Mouse (Mus musculus): ENCODE data around the gene Ptbp2.

The Ptbp2 gene
- long read RNA-seq, experiment 1, partial matches to known transcripts = 1 of 8 reads
- long read RNA-seq, experiment 1, other reads (novel, unspliced or antisense) = 4 of 8 reads
- long read RNA-seq, experiment 2, partial matches to known transcripts = 0 of 4 reads
- long read RNA-seq, experiment 2, other reads (novel, unspliced or antisense) = 4 of 4 reads

DNA sequence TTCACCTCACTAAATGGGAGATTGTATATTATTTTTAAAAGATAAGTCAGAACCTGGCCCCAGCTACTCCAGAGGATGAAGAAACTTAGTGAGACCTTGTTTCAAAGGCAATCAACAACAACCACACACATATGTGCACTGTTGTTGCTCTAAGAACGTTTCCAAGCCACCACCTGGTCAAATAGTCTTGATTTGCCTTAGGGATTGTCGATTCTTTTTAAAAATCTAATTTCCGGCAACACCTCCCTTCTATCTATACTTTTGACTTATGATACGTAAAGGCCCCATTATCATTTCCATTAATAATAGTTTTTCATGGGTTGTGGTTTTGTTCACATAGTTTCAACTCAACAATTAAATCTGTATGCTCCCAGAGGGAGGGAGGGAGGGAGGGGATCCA lies at the start of gene Ptbp2:
Ptbp2 (minus strand) TSS at position 101 of the 400 bp plus-strand sequence.
- intact Hi-C loops (cut with DNase I) = no loop called here

GRCm38 (mm10) chr3:119814678-119815077 lies 30.4 kb upstream of the Ptbp2 start:
- intact Hi-C loops (cut with DNase I) = no loop called here

- intact Hi-C loops (cut with DNase I) = no loop called here
Observed at GRCm38 (mm10) chr3:119806123-119806522, 21.9 kb upstream of the Ptbp2 start.

DNA sequence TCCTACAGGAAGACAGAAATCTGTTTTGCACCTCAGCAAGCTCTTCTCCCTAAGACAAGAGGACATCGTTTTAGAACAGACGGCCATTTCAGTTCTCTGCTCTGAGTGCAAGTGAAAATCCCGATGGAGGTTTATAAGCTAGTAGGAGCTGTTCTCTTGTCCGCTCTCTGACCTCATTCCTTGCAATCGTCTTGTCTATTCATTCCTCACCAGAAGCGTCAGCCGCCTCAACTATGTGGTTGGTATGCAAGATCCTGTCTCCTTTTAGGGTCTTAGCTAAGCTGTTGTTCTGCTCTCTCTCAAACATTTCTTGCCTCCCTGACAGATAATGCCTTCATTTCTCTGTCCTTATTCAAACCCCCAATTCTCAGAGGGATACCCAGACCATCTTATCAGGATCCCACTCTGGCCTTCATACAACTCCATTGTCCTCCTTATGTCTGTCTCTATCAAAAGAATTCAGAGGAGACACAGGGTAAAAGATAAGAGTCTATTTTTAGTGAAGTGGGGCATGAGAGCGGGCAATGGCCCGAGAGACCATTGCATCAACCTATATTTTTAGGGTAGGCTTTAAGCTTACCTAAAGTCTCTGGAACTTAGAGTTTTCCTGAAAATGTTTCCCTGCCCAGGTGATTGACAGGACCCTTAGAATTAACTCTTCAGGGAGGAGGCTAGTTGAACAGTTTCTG lies 10.6 kb upstream of the Ptbp2 start:
- intact Hi-C loops (cut with DNase I) = no loop called here

DNA sequence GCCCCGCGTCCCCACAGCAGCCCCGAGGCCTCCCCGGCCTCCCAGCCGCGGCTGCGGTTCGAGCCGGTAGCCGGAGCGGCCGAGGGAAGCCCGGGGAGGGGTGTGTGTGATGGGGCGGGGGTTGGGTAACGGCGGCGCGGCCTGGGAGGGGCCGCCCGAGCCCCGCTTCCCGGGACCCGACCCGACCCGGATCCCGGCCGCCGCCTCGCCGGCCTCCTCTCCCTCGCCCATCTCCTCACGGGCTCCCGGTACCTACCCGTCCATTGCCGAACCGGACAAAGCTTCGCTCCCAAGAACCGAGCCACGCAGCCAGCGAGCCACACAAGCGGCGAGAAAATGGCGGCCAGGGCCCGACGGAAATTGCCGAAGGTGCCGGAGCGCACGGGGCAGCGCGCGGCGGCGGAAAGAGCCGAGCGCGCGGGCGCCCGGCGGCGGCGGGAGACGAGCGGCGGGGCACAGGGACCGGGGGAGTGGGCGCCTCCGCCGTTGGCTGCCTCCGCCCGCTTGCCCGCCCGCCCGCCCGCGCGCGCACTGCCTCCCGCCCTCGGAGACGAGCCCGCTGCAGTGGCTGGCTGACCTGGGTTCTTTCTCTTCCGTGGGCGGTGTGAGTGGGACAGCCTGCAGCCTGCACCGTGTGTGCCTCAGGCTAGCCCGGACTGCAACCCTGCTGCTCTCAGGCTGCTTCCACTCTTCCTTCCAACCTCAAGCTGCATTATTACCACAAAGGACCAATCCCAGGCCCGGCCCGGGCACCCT lies 1.1 kb downstream of the Ptbp2 start:
- intact Hi-C loops (cut with DNase I) = no loop called here

GRCm38 (mm10) chr3:119782022-119782945 lies 2.0 kb downstream of the Ptbp2 start:
- intact Hi-C loops (cut with DNase I) = no loop called here

DNA sequence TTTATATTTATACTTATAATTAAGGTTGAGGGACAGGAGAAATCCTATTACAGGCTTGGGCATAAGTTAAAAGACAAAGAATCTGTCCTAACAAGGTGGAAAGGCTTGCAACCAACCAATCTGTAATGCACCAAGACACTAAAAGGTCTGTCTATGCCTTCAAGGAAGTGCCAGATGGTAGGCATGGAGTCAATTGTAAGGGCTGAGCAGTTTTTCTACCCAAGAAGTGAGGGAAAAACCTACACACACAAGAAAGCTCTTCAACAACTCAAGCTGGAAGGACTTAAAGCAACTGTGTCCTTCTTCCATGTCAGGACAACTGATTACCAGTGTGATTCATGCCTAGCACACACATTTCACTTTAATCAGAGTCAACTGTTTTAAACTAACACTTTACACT lies 3.4 kb downstream of the Ptbp2 start:
- intact Hi-C loops (cut with DNase I) = loop anchor here (2.0 kb wide), 1 partner anchor 36 kb away; no protein-coding TSS in a partner anchor

DNA sequence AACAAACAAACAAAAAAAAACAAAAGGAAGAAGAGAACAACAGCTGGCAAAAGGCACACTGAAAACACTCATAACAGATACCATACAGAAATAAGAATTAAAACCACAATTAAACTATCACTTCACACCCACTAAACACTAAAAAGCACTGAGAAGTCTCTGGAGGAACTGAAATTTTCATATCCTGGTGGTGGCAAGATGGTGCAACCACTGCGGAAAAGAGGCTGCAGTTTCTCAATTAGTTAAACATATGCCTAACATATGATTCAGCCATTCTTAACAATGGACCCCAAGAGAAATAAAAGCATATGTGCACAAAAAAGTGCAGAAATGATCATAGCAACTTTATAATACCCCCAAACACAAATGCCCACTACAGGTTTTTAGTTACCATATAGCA lies 5.0 kb downstream of the Ptbp2 start:
- intact Hi-C loops (cut with DNase I) = no loop called here

DNA sequence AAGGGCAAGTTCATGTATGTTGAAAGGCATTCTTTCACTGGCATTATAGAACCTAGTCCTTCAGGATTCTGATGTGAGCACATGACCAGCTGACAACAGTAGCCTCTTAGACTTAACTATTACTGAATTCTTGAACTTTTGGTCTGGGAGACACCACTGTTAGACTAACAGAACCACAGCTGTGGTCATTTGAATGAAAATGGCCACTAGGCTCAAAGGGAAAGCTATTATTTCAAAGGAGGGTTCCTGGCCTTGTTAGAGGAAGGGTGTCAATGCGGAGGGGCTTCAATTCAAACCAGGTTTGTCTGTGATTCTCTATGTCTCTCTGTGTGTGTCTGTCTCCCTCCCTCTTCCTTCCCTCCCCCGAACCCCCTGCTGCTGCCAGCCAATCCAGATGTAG lies 5.8 kb downstream of the Ptbp2 start:
- intact Hi-C loops (cut with DNase I) = no loop called here

- intact Hi-C loops (cut with DNase I) = no loop called here
Observed at GRCm38 (mm10) chr3:119776129-119776528, 8.1 kb downstream of the Ptbp2 start.

- intact Hi-C loops (cut with DNase I) = no loop called here
Observed at GRCm38 (mm10) chr3:119772789-119773188, 11.5 kb downstream of the Ptbp2 start.

- intact Hi-C loops (cut with DNase I) = no loop called here
Observed at GRCm38 (mm10) chr3:119763772-119764171, 20.5 kb downstream of the Ptbp2 start.

DNA sequence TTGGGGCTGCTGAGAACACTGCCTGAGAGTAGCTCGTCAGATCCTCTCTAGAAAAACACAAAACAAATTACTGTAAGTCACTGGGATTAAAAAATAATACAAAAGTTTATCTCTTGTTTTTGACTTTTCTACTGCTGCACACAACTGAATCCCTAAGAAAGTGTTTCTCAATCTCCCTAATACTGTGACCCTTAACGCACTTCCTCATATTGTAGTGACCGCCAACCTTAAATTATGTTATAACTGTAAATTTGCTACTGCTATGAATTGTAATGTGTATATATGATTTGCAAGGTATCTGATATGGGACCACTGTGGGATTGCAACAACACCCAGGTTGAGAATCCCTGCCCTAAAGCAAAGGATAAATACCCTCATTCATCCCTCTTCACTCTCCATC lies 22.5 kb downstream of the Ptbp2 start:
- intact Hi-C loops (cut with DNase I) = no loop called here

- intact Hi-C loops (cut with DNase I) = no loop called here
Observed at GRCm38 (mm10) chr3:119753791-119754190, 30.5 kb downstream of the Ptbp2 start.

DNA sequence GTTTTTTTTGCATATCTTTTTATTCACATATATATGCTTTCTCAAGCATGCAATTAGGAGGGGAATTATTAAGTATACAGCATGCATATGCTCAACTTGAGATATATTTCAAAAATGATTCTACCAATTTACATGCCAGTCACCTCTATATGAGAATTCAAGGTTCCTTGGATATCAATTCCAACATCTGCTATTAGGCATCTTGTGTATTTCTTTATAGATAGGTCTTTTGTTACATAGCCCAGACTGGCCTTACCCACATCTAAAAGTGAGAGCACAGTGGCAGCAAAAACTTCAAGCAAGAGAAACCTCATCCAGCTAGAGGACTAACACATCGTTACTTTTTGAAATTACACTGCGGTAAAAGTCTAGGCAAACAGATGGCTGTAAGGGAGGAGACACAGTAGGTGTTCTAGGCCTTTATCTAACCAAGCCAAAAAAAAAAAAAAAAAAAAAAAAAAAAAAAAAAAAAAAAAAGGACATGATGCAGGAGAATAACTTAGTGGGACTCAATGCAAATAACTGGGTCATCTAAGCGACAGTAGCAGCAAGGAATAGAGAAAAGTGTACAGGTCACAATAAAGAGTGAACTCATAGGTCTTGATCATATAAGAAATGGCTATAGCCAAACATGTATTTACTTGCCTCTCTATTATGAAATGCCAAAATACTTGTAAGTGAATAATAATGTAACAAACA lies 34.6 kb downstream of the Ptbp2 start:
- intact Hi-C loops (cut with DNase I) = no loop called here

DNA sequence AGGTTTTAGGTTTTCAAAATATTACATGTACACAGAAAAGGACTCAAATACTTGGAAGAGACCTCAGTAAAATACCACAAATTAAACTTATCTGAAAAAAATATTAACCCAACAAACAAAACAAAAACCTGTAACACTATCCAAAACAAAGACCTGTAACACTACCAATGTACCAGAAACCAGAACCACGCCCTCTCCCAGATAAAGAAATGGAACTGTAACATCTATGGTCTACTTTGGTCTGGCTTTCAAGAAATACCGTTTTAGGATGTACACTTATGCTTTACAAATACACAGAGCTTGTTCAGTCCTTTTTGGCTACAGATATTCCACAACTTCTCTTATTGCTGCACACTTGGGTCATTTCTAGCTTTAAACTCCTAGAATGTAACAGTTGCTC lies 35.1 kb downstream of the Ptbp2 start:
- intact Hi-C loops (cut with DNase I) = no loop called here

DNA sequence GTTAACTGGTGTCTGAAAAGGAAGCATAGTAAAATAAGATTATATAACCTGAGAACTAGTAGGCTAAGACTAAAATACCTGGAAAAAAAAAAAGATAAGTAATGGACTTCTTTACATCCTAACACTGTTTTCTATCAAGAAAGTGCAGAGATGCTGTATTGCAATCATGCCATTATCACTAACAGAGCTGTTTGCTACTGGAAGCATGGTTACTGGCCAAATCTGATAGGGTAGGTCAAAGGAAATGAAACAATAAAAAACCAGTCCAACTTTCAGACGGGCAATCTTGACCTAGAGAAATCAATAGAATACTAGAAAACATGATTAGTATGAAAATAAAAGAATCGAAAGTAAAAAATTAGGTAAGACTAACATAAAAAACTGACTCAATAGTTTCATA lies 37.6 kb downstream of the Ptbp2 start:
- intact Hi-C loops (cut with DNase I) = no loop called here

- intact Hi-C loops (cut with DNase I) = loop anchor here (2.0 kb wide), 1 partner anchor 35 kb away; no protein-coding TSS in a partner anchor
Observed at GRCm38 (mm10) chr3:119745801-119746200, 38.5 kb downstream of the Ptbp2 start.

- intact Hi-C loops (cut with DNase I) = no loop called here
Observed at GRCm38 (mm10) chr3:119729863-119730262, 54.4 kb downstream of the Ptbp2 start.

DNA sequence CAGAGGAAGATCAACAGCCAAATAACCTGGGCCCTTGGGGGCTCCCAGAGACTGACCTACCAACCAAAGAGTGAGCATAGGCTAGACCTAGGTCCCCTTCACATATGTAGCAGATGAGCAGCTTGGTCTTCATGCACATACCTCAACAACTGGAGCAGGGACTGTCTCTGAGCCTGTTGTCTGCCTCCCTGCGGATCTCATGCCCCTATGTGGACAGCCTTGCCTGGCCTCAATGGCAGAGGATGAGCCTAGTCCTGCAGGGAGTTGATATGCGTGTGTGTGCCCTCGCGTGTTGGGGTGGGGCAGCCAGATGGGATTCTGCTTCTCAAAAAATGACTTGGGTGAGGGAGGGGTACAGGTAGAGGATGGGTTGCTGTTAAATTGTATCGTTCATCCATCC lies 72.2 kb downstream of the Ptbp2 start:
- intact Hi-C loops (cut with DNase I) = loop anchor here (10.0 kb wide), 1 partner anchor 483 kb away; no protein-coding TSS in a partner anchor

DNA sequence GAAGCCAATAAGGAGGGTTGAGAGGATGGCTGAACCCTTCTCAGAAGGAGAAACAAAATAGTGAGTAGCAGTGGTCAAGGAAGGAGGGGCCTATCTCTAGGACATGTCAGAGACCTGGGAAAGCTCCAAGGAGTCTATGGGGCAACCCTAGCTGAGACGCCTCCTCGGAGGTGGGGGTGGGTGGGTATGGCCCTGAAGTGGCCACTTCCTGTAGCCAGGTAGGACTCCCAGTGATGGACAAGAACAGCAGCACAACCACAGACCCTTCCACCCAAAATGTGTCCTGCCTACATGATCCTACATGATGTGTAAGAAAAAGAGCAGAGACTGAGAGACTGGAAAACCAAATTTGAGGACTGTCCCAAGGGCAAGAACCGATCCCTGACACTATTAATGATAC lies 72.8 kb downstream of the Ptbp2 start:
- intact Hi-C loops (cut with DNase I) = loop anchor here (10.0 kb wide), 1 partner anchor 483 kb away; no protein-coding TSS in a partner anchor

All from adrenal gland (tissue).